Mouse (Mus musculus) lung, embryonic 14.5 days (tissue): ENCODE measurements around the gene Tmem44. TPM values are rescaled to one million over a fixed set of nuclear protein-coding genes. Genes with fewer than 3 reads are reported as not detected.
"Not testable (repeated sequence)": the region's sequence is repeated elsewhere in the genome, so short reads cannot be mapped to it uniquely, and the experiment has no call there.

Experiments
- ATAC-seq: fragments of 200-750 bp; cut with Nextera tagmentation; 2 replicates; pipeline ENCODE4 v1.8.0; 2017; ENCODE audit warnings: mild to moderate bottlenecking, moderate TSS enrichment, moderate library complexity; ENCODE audit not compliant: insufficient read depth
- DNase-seq: peaks from one replicate; pipeline ENCODE4 v3.0.0-alpha.2; 2015
- H3K27ac ChIP-seq: fragments of 300-500 bp; sonication (generic); 2 replicates; pipeline ENCODE4 v1.5.1; 2014; ENCODE audit warnings: low read depth, mild to moderate bottlenecking, moderate library complexity
- H3K27me3 ChIP-seq: fragments of 300-500 bp; sonication (generic); 2 replicates; pipeline ENCODE4 v1.6.1; 2014; ENCODE audit warnings: low read length, control low read depth; ENCODE audit not compliant: insufficient read depth
- H3K36me3 ChIP-seq: fragments of 300-500 bp; sonication (generic); 2 replicates; pipeline ENCODE4 v1.6.1; 2014; ENCODE audit warnings: control low read depth; ENCODE audit not compliant: insufficient read depth
- H3K4me1 ChIP-seq: fragments of 300-500 bp; sonication (generic); 2 replicates; pipeline ENCODE4 v1.6.1; 2014; ENCODE audit warnings: antibody characterized with exemption, control low read depth; ENCODE audit not compliant: insufficient read depth
- H3K4me2 ChIP-seq: fragments of 300-500 bp; sonication (generic); 2 replicates; pipeline ENCODE4 v1.6.1; 2014; ENCODE audit warnings: mild to moderate bottlenecking
- H3K4me3 ChIP-seq: fragments of 300-500 bp; sonication (generic); 2 replicates; pipeline ENCODE4 v1.5.1; 2014; ENCODE audit warnings: low read depth, low read length
- H3K9ac ChIP-seq: fragments of 300-500 bp; sonication (generic); 2 replicates; pipeline ENCODE4 v1.6.1; 2014
- H3K9me3 ChIP-seq: fragments of 300-500 bp; sonication (generic); 2 replicates; pipeline ENCODE4 v1.6.1; 2016; ENCODE audit warnings: low read depth, low read length, control low read depth
- CTCF ChIP-seq: IDR thresholded peaks from 2 replicates; pipeline ENCODE4 v1.5.1; 2016; ENCODE audit warnings: antibody characterized with exemption, low read depth
- WGBS: fragments of 180-500 bp; shearing (Covaris S2); extraction: QIAGEN DNeasy Blood & Tissue Kit; methylation state at CpG from one replicate; pipeline ENCODE4 v1.1.7; 2014; 5-methylcytosine and 5-hydroxymethylcytosine counted together
- polyA plus RNA-seq: library from polyadenylated mRNA; unstranded; fragments of >200 nt; fragmentation: Nextera tagmentation; extraction: Ambion mirVana; gene quantifications from 2 replicates; pipeline ENCODE4 v1.2.1, GENCODE M21; 2014

The Tmem44 gene
- polyA plus RNA-seq, 1 experiment from 2014 or later, result 27.1 TPM

GRCm38 (mm10) chr16:30465680-30466298 is 84.9 kb downstream of the Tmem44 start:
- Histone ChIP-seq H3K4me3 (no peak overlapping the region), H3K36me3 (no peaks in the 10 kb centered on the region), H3K27ac (no peak overlapping the region), H3K9me3 (peaks cover 5% of the 10 kb centered on the region; the same call in 1 of the 2 replicates), H3K4me1 (no peaks in the 10 kb centered on the region), H3K27me3 (no peaks in the 10 kb centered on the region), H3K9ac (no peak overlapping the region), H3K4me2 (no peak overlapping the region)
- ATAC-seq (peak; percentile 31; the same call in 1 of the 2 replicates), DNase-seq (peak; percentile 52)
- no peak for TF ChIP-seq CTCF
- WGBS, result 40% methylated on average over 5 of the region's 5 CpGs

GRCm38 (mm10) chr16:30464742-30465141 is 85.9 kb downstream of the Tmem44 start:
- not testable (repeated sequence) for H3K4me3 ChIP-seq, H3K36me3 ChIP-seq, H3K27me3 ChIP-seq, H3K9ac ChIP-seq, H3K4me2 ChIP-seq, DNase-seq, H3K9me3 ChIP-seq, ATAC-seq, H3K27ac ChIP-seq, H3K4me1 ChIP-seq
- WGBS, result 83% methylated on average over 3 of the region's 3 CpGs

Other genes starting within 250 kb of the Tmem44 start
- gene Gp5, start 240.1 kb downstream of the Tmem44 start, polyA plus RNA-seq, result 2.4 and 3.1 TPM in 2 replicates
- gene Atp13a3, start 144.9 kb downstream of the Tmem44 start, polyA plus RNA-seq, result 17.4 and 19.9 TPM in 2 replicates
- 67.3 and 68.5 TPM in 2 replicates for gene Lsg1, start 36.8 kb upstream of the Tmem44 start, polyA plus RNA-seq
- gene Fam43a, start 48.9 kb upstream of the Tmem44 start, polyA plus RNA-seq, result 11.1 and 13.0 TPM in 2 replicates